Mouse (Mus musculus) kidney, adult 9 months (tissue): ENCODE data around the gene Echdc1.
"Not testable (repeated sequence)": the region's sequence is repeated elsewhere in the genome, so short reads cannot be mapped to it uniquely, and the experiment has no call there.

Experiments
- DNase-seq: peaks from one replicate; pipeline ENCODE4 v3.0.0; 2022

Gene Echdc1

DNA sequence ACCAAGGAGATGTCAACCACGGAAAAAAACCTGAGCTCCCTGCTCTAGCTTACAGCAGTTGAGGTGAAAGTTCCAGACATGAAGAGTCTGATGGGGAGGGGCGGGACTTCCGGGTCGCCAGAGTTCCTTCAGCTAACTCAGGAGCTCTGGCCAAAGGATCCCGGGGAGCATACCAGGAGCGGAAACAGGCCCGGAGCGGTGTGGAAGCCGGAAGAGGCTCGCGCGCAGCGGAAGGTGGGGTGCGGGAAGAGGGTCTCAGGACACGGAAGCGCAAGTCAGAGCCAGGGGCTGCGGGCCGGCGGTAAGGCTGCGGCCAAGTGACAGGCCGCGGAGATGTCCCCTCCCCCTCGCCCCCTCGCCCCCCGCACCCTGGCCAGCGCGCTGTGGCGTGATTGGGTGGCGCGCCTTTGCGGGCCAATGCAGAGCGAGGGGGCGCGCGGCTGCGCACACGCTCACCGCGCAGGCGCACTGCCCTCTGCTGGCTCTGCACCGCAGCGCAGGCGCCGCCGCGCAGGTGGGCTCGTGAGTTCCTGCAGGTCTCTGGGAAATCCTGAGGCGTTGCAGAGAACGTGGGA lies at the start of gene Echdc1:
Echdc1 (plus strand) TSS at position 103 of the 575 bp plus-strand sequence.
- peak; percentile 92 for DNase-seq

DNA sequence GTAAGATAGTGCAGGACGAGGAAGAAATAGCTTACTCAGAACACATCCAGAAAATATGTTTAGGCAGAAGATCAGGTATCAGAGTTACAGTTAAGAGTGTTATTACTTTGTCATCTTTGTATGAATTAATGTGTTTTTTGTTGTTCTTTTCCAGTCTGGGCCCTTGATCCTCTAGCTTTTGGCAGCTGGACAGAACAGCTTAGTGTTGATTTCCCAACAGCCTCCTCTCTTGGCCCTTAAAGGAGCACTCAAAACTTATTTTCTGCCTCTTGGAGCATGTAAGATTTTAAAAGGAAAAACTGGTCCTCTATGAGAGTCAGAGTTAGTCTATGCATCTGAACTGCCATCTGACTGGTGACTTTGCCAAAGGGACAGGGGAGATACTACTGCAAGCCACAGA lies 31.2 kb upstream of the Echdc1 start:
- no peak for DNase-seq

DNA sequence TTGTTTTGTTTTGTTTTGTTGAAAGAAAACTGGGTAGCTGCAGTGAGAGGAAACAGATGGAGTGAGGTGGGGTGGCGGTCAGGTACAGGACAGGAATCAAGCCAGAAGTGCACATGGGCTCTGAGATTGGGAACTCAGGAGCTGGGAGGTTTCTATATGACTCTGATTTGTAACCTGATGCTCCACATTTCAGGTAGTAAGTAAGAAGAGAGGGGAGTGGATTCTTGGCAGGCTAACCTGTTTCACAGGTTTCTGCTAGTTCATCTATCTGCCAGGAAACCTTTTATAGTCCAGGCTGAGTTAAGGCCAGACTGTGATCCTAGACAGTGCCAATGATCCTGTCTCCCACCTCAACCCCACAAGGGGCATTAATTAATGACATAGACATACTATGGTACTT lies 27.2 kb upstream of the Echdc1 start:
- DNase-seq = no peak

DNA sequence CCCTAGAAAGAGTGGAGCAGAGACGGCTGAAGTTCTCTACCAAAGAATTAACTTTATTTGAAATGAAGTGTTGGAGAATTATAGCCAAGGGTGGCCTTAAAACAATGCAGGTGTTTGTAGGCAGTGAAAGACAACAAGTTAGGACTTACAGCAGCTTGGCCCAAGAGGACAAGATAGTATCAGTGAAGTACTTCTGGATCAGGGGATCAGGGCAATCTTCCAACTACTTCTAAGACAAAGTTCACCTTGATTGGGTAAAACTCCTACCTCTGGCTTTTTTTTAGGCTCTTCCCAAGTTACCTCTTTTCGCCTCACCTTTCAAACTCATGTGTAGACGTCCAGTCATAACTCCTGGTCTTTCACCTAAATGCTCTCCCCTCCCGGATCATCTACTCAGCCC lies 10.7 kb upstream of the Echdc1 start:
- peak; percentile 49 for DNase-seq

DNA sequence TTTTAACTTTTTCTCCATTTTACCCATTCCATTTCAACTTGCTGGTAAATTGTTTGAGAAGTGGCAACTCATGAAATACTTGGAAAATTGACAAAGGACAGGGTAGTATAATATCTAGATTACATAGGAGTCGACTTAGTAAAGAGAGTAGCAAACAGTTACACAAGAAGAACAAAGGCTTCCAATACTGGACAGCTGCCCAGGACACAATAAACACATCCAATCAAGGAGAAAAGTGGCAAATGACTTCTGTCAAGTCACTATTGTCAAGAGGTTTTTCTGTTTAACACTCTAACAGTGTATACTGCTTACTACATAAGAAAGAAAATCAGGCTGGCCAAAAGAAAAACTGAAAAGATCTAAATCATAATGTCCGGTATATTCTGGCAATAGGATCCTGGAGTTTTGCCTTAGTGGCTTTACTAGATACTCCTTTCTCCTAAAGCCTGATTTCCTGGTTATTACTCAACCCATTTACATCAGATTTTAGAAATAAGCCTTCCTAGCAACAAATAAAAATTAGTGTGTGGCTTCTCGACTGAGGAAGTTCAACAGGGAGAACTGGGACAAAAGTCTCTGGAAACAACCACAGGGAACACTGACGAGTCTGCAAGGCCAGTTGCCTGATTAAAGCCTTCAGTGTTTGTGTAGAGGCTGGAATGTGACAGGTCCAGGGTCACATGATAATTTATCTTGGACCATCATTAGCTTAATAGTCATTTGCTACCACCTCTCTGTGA lies 1.3 kb upstream of the Echdc1 start:
- DNase-seq = no peak

DNA sequence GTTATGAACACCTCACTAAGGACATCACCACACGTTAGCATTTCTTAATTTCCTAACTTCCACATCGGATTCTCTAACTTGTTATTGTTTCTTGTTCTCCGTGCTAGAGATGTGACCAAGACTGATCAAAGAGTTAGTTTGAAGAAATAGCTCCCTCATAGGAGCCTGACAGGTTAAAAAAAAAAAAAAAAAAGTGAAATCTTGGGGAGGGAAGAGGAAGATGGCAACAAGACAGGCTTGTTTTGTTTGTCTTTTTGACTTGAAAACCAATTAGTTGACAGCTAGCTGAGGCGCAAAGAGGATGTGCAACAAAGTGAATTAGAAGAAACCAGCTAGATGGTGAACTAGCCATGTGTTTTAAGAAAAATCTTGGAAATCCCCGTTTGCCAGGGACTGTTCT lies 939 bp downstream of the Echdc1 start:
- DNase-seq = no peak

DNA sequence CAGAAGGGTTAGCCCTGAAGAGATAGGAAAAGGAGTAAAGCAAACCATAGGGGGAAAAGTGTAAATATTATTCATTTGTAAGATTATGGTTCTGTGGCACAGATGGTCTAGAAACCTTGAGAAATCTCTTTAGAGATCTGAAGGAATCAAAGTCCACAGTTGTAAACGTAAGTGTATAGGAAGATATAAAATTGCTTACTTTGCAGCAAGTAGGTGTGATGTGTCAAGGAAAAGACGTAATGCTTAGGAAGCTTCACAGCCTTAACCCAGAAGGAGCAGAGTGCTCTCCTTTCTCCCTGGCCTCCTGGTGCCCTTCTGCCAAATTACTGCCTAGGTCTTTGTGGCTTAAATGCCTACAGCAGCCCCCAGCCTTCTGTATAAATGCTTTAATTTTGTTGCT lies 11.9 kb downstream of the Echdc1 start:
- DNase-seq = no peak

DNA sequence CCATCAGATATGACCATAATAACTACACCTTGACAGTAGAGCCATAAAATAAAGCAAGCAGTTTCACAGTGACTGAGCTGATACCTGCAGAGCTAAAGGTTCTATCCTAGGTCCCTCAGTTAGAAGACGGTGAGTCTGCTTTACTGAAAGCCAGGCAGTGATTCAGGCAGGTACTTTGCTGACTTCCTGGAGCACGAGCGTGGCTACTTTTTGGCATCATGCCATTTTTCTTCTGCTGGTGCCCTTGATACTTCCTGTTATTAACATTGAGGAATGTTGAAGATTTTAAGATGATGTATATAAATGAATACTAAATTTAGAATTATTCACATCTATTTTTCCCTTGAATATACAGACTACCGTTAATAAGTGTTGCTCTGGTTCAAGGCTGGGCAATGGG lies 20.9 kb downstream of the Echdc1 start:
- DNase-seq = no peak

DNA sequence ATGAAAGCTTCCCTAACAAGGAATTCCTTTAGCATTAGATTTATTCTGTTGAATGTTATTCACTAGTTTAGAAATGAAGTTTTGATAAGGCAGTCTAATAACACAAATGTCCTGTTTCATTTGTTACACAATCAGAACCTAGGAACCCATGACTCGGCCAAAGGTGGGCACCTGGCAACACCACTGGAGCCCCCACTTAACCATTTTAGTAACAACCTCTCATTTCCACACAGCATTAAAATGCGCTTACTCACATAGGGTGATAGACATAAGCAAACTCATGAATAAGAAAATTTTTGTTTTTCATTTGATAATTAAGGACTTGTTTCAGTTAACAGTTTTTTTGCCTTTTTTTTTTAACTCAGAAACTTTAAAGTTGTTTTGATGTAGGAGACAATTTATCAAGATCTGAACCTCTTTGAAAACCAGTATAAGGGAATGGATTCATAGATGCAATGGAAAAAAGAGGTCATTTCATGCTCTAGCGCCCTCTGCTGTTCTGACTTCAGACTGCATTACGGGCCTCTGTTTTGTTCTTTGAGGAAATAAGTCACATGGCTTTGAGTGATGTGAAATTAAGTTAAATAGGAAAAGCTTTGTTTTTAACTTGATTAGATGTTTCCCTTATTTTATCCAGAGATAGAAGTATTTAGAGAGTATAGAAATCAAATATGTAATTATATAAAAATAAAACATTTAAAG lies 25.5 kb downstream of the Echdc1 start:
- DNase-seq = peak; percentile 76

DNA sequence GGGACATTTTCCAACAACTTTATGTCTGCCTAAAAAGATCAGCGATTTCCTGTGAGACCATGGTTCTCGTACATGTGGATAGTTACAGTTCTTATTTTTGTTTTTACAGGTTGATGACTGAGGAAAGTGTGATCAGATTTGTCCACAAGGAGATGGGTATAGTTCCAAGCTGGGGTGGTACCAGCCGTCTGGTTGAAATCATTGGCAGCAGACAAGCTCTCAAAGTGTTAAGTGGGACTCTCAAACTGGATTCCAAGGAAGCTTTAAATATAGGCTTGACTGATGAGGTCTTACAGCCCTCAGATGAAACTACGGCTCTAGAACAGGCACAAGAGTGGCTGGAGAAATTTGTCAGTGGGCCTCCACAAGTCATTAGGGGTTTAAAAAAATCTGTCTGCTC lies 31.3 kb downstream of the Echdc1 start:
- DNase-seq = no peak

DNA sequence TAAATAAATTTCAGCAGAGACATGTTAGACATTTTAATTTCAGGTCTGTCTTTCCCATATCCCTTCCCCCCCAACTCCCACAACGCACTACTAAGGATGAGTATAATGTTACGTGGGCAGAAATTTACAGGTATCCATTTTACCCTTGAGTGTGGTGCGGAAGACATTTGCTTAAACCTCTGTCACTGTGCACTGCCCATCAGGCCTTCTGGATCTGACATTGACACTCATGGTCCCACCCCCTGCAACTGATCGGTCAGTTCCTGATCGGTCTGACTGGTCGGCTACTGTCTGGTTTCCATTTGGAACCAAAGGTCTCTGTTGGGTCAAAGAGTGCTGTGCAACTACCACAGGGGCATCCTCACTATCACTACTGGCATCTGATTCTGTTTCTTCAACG lies 33.7 kb downstream of the Echdc1 start:
- no peak for DNase-seq

DNA sequence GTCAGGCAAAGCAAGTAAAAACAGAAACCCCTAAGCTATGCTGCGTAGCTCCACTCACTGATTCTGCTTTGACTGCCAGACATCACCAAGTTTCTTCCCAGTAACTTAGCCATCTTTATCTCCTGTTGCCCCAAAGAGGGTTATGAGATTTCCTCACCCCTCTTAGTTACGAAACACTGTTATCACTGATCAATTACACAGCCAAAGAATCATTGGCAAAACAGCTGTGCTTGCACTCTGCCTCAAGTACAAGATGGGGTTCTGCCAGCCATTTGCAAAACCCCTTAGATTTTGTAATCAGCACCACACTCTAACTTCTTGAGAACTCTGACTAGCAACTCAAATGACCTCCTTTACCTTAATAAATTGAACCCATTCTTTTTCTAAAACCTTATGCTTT lies 38.5 kb downstream of the Echdc1 start:
- DNase-seq = no peak

DNA sequence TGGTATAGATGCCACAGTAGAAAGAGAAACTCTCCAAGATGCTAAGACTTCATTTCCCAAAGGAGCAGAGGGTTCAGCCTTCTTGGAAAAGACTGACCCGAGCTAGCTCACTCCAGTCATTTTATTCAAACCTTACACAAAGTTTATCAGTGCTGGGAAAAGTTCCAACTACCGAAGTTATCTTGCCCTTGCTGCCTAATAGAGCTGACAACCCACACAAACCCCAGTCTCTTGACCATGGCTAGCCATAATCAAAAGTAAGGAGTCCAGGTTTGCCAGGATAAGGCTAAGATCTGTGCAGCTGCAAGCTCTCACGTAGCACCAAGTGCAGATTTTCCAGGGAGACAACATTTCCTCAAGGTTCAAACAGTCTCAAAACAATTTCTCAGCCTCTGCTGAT lies 39.6 kb downstream of the Echdc1 start:
- no peak for DNase-seq

DNA sequence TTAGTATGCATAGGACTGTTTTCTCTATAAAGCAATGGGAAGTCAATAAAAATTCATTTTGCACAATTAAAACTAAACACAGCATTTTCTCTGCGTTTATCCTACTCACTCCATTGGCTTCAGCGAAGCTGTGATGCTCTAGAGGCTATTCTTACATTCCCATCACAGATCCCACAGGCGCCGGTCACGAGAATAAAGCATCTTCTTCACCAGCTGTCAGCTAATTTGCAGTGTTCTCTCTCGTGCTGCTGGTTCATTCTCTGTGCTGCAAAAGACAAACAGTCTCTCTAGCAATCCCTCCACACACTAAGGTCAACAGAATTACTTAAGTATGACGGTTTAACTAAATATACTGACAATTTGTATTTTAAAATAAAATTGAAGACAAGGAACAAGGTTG lies 41.2 kb downstream of the Echdc1 start:
- DNase-seq = no peak

DNA sequence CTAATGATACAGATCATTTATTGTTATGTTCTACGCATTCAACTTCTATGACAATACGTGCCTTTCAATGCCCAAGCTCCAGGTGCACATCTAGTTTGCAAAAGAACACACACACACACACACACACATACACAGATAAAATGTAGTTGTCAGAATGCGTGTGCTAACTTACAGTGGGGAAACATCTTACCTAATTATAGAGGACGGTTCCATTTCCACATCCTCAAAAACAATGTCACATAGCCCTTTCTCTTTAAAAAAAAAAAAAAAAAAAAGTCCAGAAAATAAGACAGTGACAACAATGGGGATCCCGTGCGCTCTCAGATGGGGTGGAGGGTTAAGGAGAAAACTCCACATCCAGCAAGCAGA lies 48.1 kb downstream of the Echdc1 start:
- no peak for DNase-seq

DNA sequence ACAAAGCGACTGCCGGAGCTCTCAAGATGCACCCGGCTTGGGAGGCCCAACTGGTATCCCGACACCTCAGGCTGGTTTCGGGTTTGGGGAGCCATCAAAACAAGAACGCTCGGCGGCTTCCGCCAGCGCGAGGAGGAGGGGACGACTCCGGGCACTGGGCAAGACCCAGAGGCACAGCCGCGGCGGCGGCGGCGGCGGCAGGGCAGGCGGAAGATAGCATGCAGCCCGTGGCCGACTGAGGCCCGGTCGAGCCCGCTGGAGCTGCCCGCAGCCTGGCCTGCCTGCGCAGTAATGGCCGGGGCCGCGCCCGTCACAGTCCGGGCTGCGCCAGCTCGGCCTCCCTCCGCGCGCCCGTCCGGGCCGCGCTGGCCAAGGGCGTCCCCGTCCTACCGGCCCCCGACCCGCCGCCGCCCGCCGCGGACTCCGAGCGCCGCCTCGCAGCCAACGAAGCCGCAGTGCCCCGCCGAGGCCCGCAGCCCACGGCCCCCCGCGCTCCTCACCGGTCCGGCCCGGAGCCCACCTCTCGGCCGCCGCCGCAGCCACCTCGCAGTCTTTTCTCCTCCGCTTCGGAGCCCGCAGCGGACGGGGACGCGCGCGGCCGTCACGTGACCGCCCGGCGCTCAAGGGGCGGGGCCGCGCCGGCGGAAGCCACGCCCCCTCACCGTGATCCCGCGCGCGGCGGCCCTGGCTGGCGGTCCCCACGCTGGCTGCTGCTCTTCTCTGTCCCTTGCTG lies 48.7 kb downstream of the Echdc1 start:
- DNase-seq = peak; percentile 89

DNA sequence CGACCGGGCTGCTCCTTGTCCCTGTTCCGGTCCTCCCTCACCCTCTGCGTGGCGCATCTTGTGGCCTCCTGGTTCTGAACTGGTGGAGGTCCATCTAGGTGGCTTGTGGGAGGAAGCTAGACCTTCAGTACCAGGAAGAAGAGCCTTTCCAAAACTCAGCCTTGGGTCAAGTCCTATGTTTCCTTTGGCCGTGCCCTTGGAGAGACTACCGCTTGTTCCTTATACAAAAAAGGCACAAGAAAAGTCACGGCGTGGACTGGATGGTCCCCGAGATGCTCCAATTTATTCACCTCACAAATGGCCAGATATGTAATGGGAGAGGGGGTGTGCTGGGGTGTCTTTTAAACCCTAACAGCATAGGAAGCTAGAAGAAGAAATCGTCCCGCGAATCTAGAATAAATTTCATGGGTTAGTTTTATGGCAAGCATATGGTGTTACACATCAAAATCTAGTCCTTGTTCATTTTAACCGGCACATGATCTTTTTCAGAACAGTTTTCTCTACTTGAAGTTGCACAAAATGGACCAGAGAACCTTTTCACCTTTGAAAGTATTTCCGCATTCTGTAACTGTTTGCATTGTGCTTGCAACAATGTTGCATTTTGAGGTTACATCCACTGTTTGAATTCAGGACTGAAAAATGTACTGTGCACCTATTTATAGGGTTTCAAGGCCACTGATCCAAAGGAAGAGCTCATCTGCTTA lies 49.4 kb downstream of the Echdc1 start, which contains the start of gene Rnf146:
Rnf146 (minus strand) TSS at position 246 of the 704 bp plus-strand sequence.
- DNase-seq = no peak

DNA sequence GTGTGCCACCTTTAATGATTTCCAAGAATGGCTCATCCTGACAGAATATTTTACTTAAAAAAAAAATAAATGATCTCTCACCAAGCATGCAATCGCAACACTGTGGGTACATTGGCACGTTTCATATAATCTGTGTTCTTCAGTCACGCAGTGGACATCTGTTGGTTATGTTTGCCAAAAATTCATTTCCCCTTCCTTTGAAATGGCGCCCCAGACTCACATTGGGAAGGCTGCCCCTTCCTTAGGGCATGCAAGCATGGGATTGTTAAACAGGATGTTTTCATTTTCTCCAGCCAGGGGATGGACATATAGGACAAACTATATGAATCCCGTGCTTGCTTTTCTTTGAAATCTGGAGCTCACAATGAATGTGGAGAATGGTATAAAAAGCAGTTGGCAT lies 61.1 kb downstream of the Echdc1 start:
- DNase-seq = no peak

DNA sequence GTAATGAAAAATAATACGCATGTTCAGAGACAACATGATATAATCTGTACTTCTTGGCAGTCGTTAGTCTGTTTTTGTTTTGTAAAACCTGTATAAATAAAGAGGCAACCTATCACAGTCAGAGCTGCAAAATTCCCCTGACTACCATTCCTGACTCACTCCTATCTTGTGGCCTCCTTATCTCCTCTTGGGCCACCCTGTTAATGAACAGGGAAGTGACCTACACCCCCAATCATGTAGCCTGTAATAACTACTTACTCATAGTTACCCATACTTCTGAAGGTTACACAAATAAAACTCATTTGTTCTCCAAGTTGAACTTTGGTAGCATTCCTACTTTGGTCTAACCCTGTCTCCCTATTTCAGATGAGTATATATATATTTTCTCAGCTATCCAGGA lies 68.6 kb downstream of the Echdc1 start:
- DNase-seq = no peak

DNA sequence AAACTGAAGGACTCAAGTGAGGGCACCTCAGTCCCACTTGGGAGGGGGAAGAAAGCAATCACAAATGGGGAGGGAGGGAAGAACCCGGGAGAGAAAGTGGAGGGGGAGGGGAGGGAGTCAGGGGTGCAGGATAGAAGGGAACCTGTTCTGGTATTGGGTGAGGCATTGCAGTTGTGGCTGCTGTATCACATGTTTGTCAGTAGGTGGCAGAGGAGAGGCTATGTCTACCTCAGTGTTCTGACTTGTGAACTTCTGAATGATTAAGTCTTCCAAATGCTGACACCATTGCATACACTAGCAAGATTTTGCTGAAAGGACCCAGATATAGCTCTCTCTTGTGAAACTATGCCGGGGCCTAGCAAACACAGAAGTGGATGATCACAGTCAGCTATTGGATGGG lies 81.9 kb downstream of the Echdc1 start:
- not testable (repeated sequence) for DNase-seq
